Mouse (Mus musculus) liver, postnatal 0 days (tissue): ENCODE data around the gene Nrbp1.

Experiments used
- CTCF ChIP-seq: sonication (generic); IDR thresholded peaks from 2 replicates; pipeline ENCODE4 v1.5.1; 2016; ENCODE audit warnings: antibody characterized with exemption, low read depth
- EP300 ChIP-seq: IDR thresholded peaks from 2 replicates; pipeline ENCODE4 v1.6.1; 2016; ENCODE audit warnings: antibody characterized with exemption, low read depth, mild to moderate bottlenecking

GRCm38 (mm10) chr5:31295606-31296141 lies 55.0 kb downstream of the Nrbp1 start, which contains the start of gene Fndc4:
- TF ChIP-seq CTCF, result no peak
- no peak for TF ChIP-seq EP300
